Comparison of ENCODE assay signal across 26 mouse cellular contexts in genomic region chr17:81390790-81391189, GRCm38 (mm10). TPM values are rescaled to one million over a fixed set of nuclear protein-coding genes. Genes with fewer than 3 reads are reported as not detected.
A peak's percentile ranks its signal among the peaks of the same experiment; 100 is the strongest.
DNase-seq lines count a peak whose midpoint lies in the region; ATAC-seq lines count a peak whose summit lies in the region.
"Had no signal": no experiment of that assay in that cellular context is flagged by ENCODE, and none has a peak within 500 bp of the region (broad histone marks: within the 10 kb centered on the region; RNA-seq: fewer than 3 reads in every experiment).

No protein-coding gene starts in this region.

- H3K4me3 ChIP-seq in forebrain, embryonic 16.5 days (replicated peaks; ENCODE audit: low read length) = no peak overlapping the region
- no peak overlapping the region for H3K4me3 ChIP-seq in forebrain, embryonic 10.5 days
- H3K4me3 ChIP-seq in intestine, embryonic 15.5 days (replicated peaks) = no peak overlapping the region
- H3K4me3 ChIP-seq: embryonic facial prominence, embryonic 13.5 days; hindbrain, embryonic 15.5 days; midbrain, embryonic 12.5 days had no signal

- H3K9ac ChIP-seq in forebrain, embryonic 16.5 days (replicated peaks; ENCODE audit: low read depth, low read length) = no peak overlapping the region
- H3K9ac ChIP-seq in intestine, embryonic 15.5 days = no peak overlapping the region
- H3K9ac ChIP-seq: embryonic facial prominence, embryonic 13.5 days; hindbrain, embryonic 15.5 days; liver, embryonic 14.5 days; midbrain, embryonic 12.5 days had no signal

- H3K36me3 ChIP-seq in forebrain, embryonic 16.5 days (ENCODE audit: control insufficient read depth, insufficient read depth) = no peaks in the 10 kb centered on the region
- H3K36me3 ChIP-seq in forebrain, embryonic 10.5 days (replicated peaks) = no peaks in the 10 kb centered on the region
- H3K36me3 ChIP-seq in intestine, embryonic 15.5 days = no peaks in the 10 kb centered on the region
- H3K36me3 ChIP-seq: midbrain, embryonic 12.5 days had no signal

- no peaks in the 10 kb centered on the region for H3K27me3 ChIP-seq in forebrain, embryonic 16.5 days (replicated peaks; ENCODE audit: control insufficient read depth, insufficient read depth, low read length)
- no peaks in the 10 kb centered on the region for H3K27me3 ChIP-seq in forebrain, embryonic 10.5 days (ENCODE audit: poor library complexity, severe bottlenecking)
- H3K27me3 ChIP-seq in intestine, embryonic 15.5 days (replicated peaks) = no peaks in the 10 kb centered on the region
- H3K27me3 ChIP-seq: CH12.LX; embryonic facial prominence, embryonic 13.5 days; hindbrain, embryonic 15.5 days; midbrain, embryonic 12.5 days had no signal

- peak; percentile 62; the same call in 1 of the 2 replicates for ATAC-seq in forebrain, embryonic 16.5 days
- no peak for ATAC-seq in intestine, embryonic 15.5 days
- no peak for ATAC-seq in erythroid progenitor cell, adult 5-6 weeks (replicated peaks; ENCODE audit: low FRiP score, poor library complexity, severe bottlenecking)
- ATAC-seq: lung, postnatal 0 days had no signal

- DNase-seq in forebrain, embryonic 10.5 days (ENCODE audit: extremely low spot score, low spot score) = no peak
- DNase-seq in kidney, postnatal 10 days = peak; percentile 20
- no peak for DNase-seq in kidney, postnatal 4 days
- peak; percentile 64 to 70 for DNase-seq in cerebellum, adult 18-20 months
- peak; percentile 70 to 79 for DNase-seq in cerebellum, postnatal 25 days
- DNase-seq: adrenal gland, postnatal 36 days; heart, postnatal 10 days; kidney, adult 18-20 months; spleen, adult 18-20 months; thymus, postnatal 25 days had no signal

- no peak overlapping the region for H3K4me2 ChIP-seq in forebrain, embryonic 16.5 days (ENCODE audit: low read length)
- H3K4me2 ChIP-seq in intestine, embryonic 15.5 days (replicated peaks) = no peak overlapping the region
- H3K4me2 ChIP-seq: embryonic facial prominence, embryonic 13.5 days; heart, embryonic 11.5 days; hindbrain, embryonic 15.5 days; midbrain, embryonic 12.5 days had no signal

- no peaks in the 10 kb centered on the region for H3K4me1 ChIP-seq in forebrain, embryonic 16.5 days (replicated peaks; ENCODE audit: control insufficient read depth, insufficient read depth, low read length)
- H3K4me1 ChIP-seq in forebrain, embryonic 10.5 days = peaks cover 4% of the 10 kb centered on the region; the same call in 1 of the 2 replicates
- H3K4me1 ChIP-seq in intestine, embryonic 15.5 days (replicated peaks) = peaks cover 4% of the 10 kb centered on the region; the same call in 1 of the 2 replicates
- H3K4me1 ChIP-seq: embryonic facial prominence, embryonic 13.5 days; midbrain, embryonic 12.5 days had no signal

- no peak overlapping the region for H3K27ac ChIP-seq in forebrain, embryonic 16.5 days (ENCODE audit: low read length)
- H3K27ac ChIP-seq in forebrain, embryonic 10.5 days = no peak overlapping the region
- H3K27ac ChIP-seq in intestine, embryonic 15.5 days = no peak overlapping the region
- H3K27ac ChIP-seq: embryonic facial prominence, embryonic 13.5 days; hindbrain, embryonic 15.5 days; liver, embryonic 14.5 days; midbrain, embryonic 12.5 days had no signal

- H3K9me3 ChIP-seq in forebrain, embryonic 16.5 days (ENCODE audit: control insufficient read depth, low read length) = no peaks in the 10 kb centered on the region
- H3K9me3 ChIP-seq in forebrain, embryonic 10.5 days = no peaks in the 10 kb centered on the region
- no peaks in the 10 kb centered on the region for H3K9me3 ChIP-seq in intestine, embryonic 15.5 days
- H3K9me3 ChIP-seq: embryonic facial prominence, embryonic 13.5 days; hindbrain, embryonic 15.5 days; midbrain, embryonic 12.5 days had no signal

- WGBS in forebrain, embryonic 16.5 days = 79% methylated on average over 3 of the region's 3 CpGs
- 89% methylated on average over 3 of the region's 3 CpGs for WGBS in forebrain, embryonic 10.5 days
- 85% methylated on average over 3 of the region's 3 CpGs for whole genome bisulfite sequencing in intestine, embryonic 15.5 days

RNA-seq across cellular contexts. Expression of gene Gm11096, which starts 50.8 kb away (rescaled TPM):
- not detected in 2 replicates for polyA plus RNA-seq in forebrain, embryonic 16.5 days (2015; fragmentation: Nextera tagmentation; extraction: Ambion mirVana)
- polyA plus RNA-seq in forebrain, embryonic 10.5 days (2016; fragmentation: Nextera tagmentation; extraction: Ambion mirVana) = not detected in 2 replicates
- not detected in 2 replicates for polyA plus RNA-seq in intestine, embryonic 15.5 days (2015; fragmentation: Nextera tagmentation; extraction: Ambion mirVana)
- not detected in 2 replicates for total RNA-seq in erythroid progenitor cell, adult 5-6 weeks (2015; ENCODE audit: low replicate concordance)
- not detected in 2 replicates for total RNA-seq in erythroid progenitor cell, adult 5-6 weeks (2017; ENCODE audit: low replicate concordance)
- total RNA-seq: adrenal gland, postnatal 36 days; CH12.LX; gastrocnemius, postnatal 4 days; heart, postnatal 10 days; layer of hippocampus, postnatal 25 days; left cerebral cortex, postnatal 14 days; MEL had no signal
- polyA plus RNA-seq: embryonic facial prominence, embryonic 13.5 days; heart, embryonic 11.5 days; hindbrain, embryonic 15.5 days; limb, embryonic 14.5 days; liver, embryonic 14.5 days; lung, postnatal 0 days; midbrain, embryonic 12.5 days; neural tube, embryonic 14.5 days had no signal

Comparison
In these comparisons a context has a peak if more than half of its experiments do, and no peak if none do; other contexts are left out.
1. DNase-seq: peak in kidney, postnatal 10 days (single experiment), cerebellum, adult 18-20 months (2 of 2) and cerebellum, postnatal 25 days (2 of 2); none in forebrain, embryonic 10.5 days (single experiment) and kidney, postnatal 4 days (0 of 2).